Mouse (Mus musculus) CD4-positive, CD25-positive, alpha-beta regulatory T cell, adult 4 months (primary cell): ENCODE measurements around the gene Zfp507. TPM values are rescaled to one million over a fixed set of nuclear protein-coding genes. Genes with fewer than 3 reads are reported as not detected.

ENCODE experiments used
- ATAC-seq: one replicate; pipeline ENCODE4 v1.8.0; 2017
- polyA plus RNA-seq, 2 experiments: library from polyadenylated mRNA; unstranded; fragments of 100-300 nt; shearing (Covaris generic); gene quantifications; one replicate each; pipeline ENCODE4 v1.2.1; 2017

Gene Zfp507
- polyA plus RNA-seq, 2 experiments from 2014 or later, result 4.4 to 5.1 TPM

DNA sequence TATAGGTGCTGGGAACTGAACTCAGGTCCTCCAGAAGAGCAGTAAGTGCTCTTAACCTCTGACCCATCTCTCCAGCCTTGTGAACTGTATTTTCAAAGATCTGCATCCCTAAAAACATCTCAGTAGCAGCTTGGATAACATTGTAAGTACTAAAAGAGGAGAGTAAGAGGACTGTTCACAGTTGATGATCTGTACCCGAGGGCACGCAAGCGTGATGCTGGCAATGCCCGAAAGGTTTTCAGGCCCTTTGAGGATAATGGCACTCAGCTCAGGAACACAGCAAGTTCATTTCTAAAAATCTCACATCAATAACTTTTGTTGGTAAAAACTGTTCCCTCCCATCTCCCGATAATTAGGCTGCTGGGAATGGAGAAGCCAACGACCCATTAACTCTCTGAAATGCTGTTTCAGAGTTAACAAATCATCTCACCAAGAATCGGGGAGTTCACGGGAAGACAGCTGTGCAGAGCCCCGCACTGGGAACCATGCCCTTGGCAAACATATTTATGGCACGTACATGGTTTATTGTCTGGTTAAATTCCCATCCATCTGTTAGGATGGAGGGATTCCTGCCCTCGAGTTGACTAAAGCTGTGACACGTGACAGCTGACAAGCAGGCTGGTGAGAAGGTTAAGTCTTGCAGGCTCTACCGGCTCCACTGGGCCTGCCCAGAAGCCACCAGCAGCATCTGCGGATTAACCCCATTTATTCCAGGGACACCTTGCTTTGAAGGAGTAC, 69.3 kb downstream of the Zfp507 start:
- ATAC-seq, result no peak

DNA sequence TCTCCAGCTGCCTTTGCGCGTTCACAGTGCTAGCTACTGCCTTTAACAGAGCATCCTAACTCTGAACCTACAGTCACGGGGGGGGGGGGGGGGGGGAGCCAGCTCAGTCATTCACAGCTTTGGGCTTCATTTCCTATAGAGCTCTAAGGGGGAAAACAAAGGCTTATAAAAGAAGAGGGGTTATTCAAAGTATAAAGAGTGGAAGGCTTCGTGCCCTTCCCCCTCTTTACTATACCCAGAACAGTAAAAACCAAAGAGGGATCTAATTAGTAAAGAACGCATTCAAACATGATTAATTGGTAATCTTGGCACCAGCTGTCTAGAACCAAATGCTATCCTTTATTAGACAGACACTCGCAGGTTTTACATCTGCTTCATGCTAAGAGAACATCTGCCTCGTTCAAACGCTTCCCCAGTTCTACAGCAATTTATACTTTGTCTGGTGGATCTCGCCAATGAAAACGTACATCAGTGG, 70.2 kb downstream of the Zfp507 start:
- no peak for ATAC-seq

DNA sequence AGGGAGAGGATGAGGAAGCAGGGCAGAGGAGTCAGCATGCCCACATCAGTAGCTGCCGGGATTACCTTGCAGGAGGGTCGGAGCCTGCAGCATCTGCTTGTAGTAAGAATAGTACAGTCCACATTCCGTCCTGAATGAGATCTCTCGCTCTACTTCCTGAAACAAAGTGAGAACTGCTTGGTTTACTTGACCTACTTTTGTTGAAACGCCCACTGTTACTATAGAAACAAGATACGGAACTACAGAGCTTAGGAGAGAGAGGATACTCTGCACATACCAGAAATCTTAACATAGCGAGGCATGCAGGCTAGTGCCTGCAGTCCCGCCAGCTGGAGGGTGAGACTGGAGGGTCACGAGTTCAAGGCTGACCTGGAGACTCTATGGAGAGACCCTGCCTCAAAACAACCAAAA, 73.2 kb downstream of the Zfp507 start:
- ATAC-seq, result peak; percentile 99

DNA sequence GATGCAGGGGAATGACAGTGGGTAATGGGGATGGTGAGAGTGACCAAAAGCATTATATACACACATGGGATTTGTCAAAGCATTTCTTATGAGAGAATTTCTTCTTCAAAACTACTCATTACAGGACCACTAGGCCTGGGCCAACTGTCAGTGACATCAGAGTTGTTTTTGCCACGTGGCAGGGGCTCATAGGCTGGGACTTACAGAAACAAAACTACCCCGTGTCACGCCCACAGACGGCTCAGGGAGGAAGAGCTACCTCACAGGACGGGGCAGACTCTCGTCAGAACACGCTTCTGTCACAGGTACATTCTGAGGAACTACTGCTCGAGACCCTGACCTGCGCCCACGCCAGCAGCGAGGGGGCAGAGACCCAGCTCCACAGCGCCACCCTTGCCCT, 74.4 kb downstream of the Zfp507 start:
- ATAC-seq, result no peak

DNA sequence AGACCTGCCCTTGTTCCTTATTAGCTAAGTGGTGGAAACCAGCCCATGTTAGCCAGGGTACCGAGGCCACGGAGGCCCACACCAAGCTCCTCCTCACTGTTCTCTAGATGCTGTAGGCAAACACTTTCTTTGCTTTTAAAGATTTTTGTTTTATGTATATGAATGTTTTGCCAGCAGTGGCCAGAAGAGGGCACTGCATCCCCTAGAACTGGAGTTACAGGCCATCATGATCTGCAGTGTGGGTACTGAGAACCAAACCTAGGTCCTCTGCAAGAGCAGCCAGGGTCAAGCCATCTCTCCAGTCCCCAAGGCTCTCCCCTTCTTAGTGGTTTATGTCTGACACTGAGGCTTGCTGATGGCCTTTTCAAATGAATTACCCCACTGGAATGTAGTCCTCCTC, 79.8 kb downstream of the Zfp507 start:
- no peak for ATAC-seq

Other genes starting within 250 kb of the Zfp507 start
- gene Nudt19, start 246.7 kb downstream of the Zfp507 start, polyA plus RNA-seq, result 10 to 100 TPM; 42.0 to 46.8 TPM
- gene Rgs9bp, start 217.4 kb downstream of the Zfp507 start, polyA plus RNA-seq, result not detected
- gene Ankrd27, start 216.8 kb downstream of the Zfp507 start, polyA plus RNA-seq, result 10 to 100 TPM; 52.8 to 73.2 TPM
- gene Pdcd5, start 155.5 kb downstream of the Zfp507 start, polyA plus RNA-seq, result 10 to 100 TPM; 77.3 to 77.7 TPM
- 10 to 100 TPM; 23.9 to 30.0 TPM for gene Dpy19l3, start 48.5 kb downstream of the Zfp507 start, polyA plus RNA-seq